Mouse (Mus musculus) left cerebral cortex, adult 18-20 months (tissue): ENCODE measurements around the gene Mroh2a. TPM values are rescaled to one million over a fixed set of nuclear protein-coding genes. Genes with fewer than 3 reads are reported as not detected.

Source experiments
- DNase-seq, 2 experiments: peaks; one replicate each; pipeline ENCODE4 v3.0.0; 2021 to 2022; ENCODE audit warnings: low spot score in 2 of 2, mixed read lengths in 1 of 2
- total RNA-seq, 2 experiments: library from RNA; stranded (reverse); gene quantifications; 2 replicates each; pipeline ENCODE4 v1.2.3; 2021

Gene Mroh2a
- total RNA-seq, 2 experiments from 2014 or later = 0.58 TPM; not detected in 1

GRCm38 (mm10) chr1:88234646-88235045 is 7.9 kb downstream of the Mroh2a start:
- no peak for DNase-seq

DNA sequence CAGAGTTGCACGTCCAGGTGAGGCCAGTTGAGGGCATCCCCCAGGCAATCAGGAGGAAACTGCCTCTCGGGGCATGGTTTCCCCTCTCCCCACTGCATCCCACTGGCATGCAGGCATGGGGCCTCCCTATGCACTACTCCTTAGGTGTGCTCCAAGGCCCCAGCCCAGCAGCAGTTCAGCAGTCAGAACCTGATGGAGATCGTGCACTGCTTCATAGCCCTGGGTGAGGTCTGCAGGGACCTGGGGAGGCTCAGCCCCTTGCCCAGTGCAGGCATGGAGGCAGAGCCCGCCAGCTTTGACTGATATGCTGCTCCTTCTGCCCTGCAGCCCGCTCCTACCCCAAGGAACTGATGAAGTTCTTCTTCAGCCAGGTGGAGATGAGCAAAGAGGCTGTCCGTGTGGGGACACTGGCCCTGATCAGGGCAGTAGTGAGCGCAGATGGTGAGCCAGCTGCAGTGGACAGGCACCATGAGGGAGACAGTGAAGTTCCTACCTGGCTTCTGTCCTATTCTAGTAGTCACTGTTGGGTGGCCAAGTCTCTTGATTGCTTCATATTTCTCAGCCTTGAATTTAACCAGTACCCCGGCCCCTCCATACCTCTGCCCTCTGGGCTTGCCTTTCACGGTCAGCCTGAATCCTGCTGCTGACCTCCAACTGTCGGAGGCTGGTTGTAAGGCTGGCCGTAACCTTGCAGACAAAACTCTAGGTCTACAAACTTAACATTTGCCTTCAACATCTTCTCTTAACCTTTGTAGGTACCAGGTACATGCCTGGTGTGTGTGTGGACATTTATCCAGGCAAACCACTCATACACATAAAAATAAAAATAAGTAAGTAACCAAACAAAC is 8.5 kb downstream of the Mroh2a start:
- no peak for DNase-seq

- DNase-seq = no peak
These were observed 9.2 kb downstream of the Mroh2a start for GRCm38 (mm10) chr1:88235894-88236415.

- DNase-seq = no peak
These were observed 10.5 kb downstream of the Mroh2a start for GRCm38 (mm10) chr1:88237311-88237710.

GRCm38 (mm10) chr1:88238771-88239170 is 12.0 kb downstream of the Mroh2a start:
- DNase-seq = no peak

GRCm38 (mm10) chr1:88240072-88240471 is 13.3 kb downstream of the Mroh2a start:
- no peak for DNase-seq

GRCm38 (mm10) chr1:88240579-88240978 is 13.8 kb downstream of the Mroh2a start:
- DNase-seq = no peak

GRCm38 (mm10) chr1:88243861-88244260 is 17.1 kb downstream of the Mroh2a start:
- no peak for DNase-seq

DNA sequence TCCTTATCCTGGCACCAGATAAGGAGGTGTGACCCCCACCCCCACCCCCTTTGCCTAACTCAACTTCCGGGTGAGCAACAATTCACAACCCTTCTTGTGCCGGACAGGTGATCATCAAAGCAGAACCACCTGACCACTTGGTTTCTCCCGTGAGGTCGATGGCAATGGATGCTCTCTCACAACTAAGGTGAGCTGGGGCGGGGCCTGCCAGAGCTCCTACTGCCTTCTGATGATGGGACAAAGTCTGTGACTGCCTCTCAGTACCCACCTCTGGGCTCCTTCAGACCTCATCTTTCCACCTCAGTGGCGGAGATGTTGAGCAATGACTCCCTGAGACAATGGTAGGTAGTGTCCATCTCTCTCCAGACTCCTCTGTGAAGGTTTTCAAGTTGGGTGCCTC is 19.1 kb downstream of the Mroh2a start:
- no peak for DNase-seq

GRCm38 (mm10) chr1:88246386-88246785 is 19.6 kb downstream of the Mroh2a start:
- DNase-seq = no peak

GRCm38 (mm10) chr1:88247660-88248059 is 20.9 kb downstream of the Mroh2a start:
- no peak for DNase-seq

DNA sequence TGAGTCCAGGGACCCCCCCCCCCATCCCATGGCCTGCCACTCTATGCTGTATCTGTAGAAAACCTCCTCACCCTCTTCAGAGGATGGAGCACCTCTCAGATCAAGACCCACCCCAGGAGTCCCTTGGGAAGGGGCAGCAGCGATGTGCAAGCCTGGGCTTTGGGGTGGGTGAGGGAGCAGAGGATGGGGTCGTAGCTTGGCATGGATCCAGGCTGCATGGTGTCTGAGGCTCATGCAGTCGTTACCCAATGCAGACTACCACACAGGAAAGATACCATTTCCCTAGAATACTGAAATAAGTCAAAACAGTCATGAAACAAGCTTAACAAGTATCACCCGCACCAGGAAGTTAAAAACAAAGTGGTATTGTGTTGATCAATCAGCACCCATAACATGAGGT is 21.9 kb downstream of the Mroh2a start:
- no peak for DNase-seq

DNA sequence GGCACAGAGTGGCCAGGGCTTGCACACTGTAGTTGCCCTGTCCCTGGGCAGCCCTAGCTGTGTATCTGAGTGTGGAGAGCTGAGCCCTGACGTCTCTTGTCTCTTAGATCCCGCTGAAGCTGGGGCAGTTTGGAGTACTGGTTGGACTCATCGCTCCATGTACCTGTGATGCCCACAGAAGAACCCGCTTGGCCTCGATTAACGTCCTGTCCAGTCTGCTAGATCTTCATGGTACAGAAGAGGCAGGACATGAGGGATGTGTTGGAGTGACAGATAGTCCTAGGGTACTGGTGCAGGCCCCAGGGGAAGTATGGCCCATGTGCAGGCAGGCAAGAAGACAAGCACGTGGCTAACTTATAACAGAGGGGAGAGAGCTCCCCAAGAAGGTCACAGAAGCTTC is 22.8 kb downstream of the Mroh2a start:
- no peak for DNase-seq

DNA sequence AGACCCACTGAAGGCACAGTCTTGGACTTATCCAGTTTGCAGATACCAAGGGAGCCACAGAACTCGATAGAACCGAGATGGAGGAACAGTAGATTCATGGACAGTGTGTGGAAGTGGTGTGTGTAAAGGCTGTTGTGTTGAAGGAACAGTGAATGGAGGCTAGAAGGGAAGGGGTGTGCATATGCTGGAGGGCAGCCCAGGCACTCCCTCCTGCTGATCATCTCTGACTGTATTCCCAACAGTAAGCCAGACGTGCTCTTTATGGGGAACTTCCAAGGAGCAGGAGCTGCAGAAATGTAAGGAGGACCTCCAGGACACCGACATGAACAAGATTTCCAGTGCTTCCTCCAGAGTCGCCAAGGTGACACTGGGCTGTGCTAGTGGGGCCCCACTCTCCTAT is 23.2 kb downstream of the Mroh2a start:
- no peak for DNase-seq

- no peak for DNase-seq
These were observed 26.3 kb downstream of the Mroh2a start for GRCm38 (mm10) chr1:88253106-88253505.

DNA sequence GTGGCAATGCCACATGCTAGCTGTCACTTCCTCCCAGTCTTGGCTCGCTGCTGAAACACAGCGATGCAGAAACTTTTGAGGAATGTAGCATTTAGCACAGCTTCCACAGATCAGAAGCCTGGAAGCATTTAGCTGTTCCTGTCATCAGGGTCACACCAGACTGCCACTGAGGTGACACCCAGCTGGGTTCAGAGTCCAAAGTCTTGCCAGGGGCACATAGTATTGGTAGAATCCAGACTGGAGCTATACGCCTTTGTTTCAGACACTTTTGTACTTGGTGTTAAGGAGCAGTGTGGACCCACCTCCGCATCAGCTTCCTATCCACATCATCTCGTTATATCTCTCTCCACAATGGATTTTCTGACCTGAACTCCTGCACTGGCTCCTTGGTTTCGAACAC is 26.8 kb downstream of the Mroh2a start:
- DNase-seq = no peak

- DNase-seq = no peak
These were observed 28.1 kb downstream of the Mroh2a start for GRCm38 (mm10) chr1:88254793-88255465.

DNA sequence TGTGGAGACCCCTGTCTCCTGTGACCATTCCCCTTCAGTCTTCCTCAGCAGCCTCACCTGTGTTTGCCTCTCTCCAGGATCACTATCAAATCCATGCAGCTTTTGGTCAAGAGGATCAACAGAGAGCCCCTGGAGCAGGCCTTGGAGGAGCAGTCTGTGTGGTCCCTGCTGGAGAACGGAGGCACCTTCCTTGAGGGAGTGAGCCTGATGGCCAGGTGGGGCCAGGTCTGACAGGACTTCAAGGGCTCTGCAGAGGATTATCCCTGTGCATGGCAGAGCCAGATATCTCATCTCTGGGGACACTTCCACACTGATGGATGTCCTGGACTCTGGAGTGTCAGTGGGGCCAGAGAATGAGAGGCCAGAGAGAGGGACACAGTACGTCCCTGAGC is 28.7 kb downstream of the Mroh2a start:
- DNase-seq = no peak

GRCm38 (mm10) chr1:88255989-88256754 is 29.4 kb downstream of the Mroh2a start:
- no peak for DNase-seq

- no peak for DNase-seq
These were observed 30.3 kb downstream of the Mroh2a start for GRCm38 (mm10) chr1:88256886-88257663.

DNA sequence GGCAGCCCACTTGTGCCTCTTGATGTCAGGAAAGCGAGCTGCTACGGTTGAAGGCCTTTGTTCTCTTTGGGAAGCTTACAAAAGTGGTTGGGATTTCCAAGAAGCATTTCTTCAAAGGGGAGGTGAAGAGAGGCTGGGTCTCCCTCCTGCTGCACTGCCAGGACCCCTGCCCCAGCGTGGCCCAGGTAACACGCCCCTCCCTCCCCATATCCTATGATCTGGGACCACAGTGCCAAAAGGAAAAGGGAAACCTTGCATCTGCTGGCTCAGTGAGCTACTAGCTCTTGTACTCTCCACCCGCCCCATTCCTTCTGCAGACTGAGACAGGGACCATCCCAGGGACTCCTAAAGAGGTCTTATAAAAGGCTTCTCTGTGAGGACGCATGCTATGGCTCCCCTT is 30.9 kb downstream of the Mroh2a start:
- no peak for DNase-seq
